Mouse (Mus musculus) intestine, embryonic 16.5 days (tissue): ENCODE results near the gene Defb38. TPM values are rescaled to one million over a fixed set of nuclear protein-coding genes. Genes with fewer than 3 reads are reported as not detected.

Experiments used
- ATAC-seq: fragments of 200-750 bp; cut with Nextera tagmentation; 2 replicates; pipeline ENCODE4 v1.8.0; 2017; ENCODE audit warnings: moderate TSS enrichment, moderate library complexity
- H3K27ac ChIP-seq: fragments of 300-500 bp; sonication (generic); 2 replicates; pipeline ENCODE4 v1.5.1; 2014; ENCODE audit warnings: mild to moderate bottlenecking, low read length
- H3K27me3 ChIP-seq: fragments of 300-500 bp; sonication (generic); replicated peaks from 2 replicates; pipeline ENCODE4 v1.6.1; 2014; ENCODE audit warnings: low read length, control low read depth, mixed read lengths; ENCODE audit not compliant: control insufficient read depth, insufficient read depth
- H3K36me3 ChIP-seq: fragments of 300-500 bp; sonication (generic); 2 replicates; pipeline ENCODE4 v1.6.1; 2014; ENCODE audit warnings: low read length, control low read depth; ENCODE audit not compliant: control insufficient read depth, insufficient read depth
- H3K4me1 ChIP-seq: fragments of 300-500 bp; sonication (generic); 2 replicates; pipeline ENCODE4 v1.6.1; 2014; ENCODE audit warnings: low read length, control low read depth, mixed read lengths; ENCODE audit not compliant: control insufficient read depth, insufficient read depth
- H3K4me2 ChIP-seq: fragments of 300-500 bp; sonication (generic); 2 replicates; pipeline ENCODE4 v1.6.1; 2014; ENCODE audit warnings: low read depth, low read length, control low read depth
- H3K4me3 ChIP-seq: fragments of 300-500 bp; sonication (generic); 2 replicates; pipeline ENCODE4 v1.5.1; 2014; ENCODE audit warnings: mild to moderate bottlenecking, low read length
- H3K9ac ChIP-seq: fragments of 300-500 bp; sonication (generic); 2 replicates; pipeline ENCODE4 v1.6.1; 2014; ENCODE audit warnings: low read depth, low read length
- H3K9me3 ChIP-seq: fragments of 300-500 bp; sonication (generic); 2 replicates; pipeline ENCODE4 v1.6.1; 2016; ENCODE audit warnings: low read length, control low read depth; ENCODE audit not compliant: control insufficient read depth
- WGBS: fragments of 180-500 bp; shearing (Covaris S2); extraction: QIAGEN DNeasy Blood & Tissue Kit; methylation state at CpG from one replicate; pipeline ENCODE4 v1.1.7; 2014; 5-methylcytosine and 5-hydroxymethylcytosine counted together
- polyA plus RNA-seq: library from polyadenylated mRNA; unstranded; fragments of >200 nt; fragmentation: Nextera tagmentation; extraction: Ambion mirVana; gene quantifications from 2 replicates; pipeline ENCODE4 v1.2.1, GENCODE M21; 2015

Gene Defb38
- not detected in 2 replicates for polyA plus RNA-seq

DNA sequence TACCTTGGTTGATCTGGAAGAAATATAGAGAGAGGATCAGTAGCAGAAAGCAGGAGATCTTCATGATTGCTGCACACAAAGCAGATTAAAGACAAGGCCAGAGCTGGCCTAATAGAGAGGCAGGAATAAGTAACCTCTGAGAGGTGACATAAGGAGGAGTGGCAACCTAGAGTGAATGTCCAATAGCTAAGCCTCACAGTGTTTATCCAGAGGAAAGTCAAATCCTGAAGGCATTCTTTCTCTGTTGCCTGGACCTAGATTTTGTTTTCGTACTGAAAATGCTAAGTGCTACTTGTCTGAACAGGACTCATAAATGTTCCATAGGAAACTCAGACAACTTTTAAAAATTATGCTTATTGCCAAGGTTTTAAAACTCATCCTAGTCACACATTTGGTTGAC, at the start of gene Defb38:
TSS of gene Defb38 (minus strand) at position 101 of the 400 bp plus-strand sequence.
- Histone ChIP-seq H3K9ac (no peak within 1 kb of the TSS), H3K9me3 (no peaks in the 10 kb centered on the region), H3K27ac (no peak within 1 kb of the TSS), H3K27me3 (no peaks in the 10 kb centered on the region), H3K4me2 (no peak within 1 kb of the TSS), H3K4me1 (no peaks in the 10 kb centered on the region), H3K36me3 (no peaks in the 10 kb centered on the region), H3K4me3 (no peak within 1 kb of the TSS)
- WGBS = 90% methylated on average over 1 of the region's 1 CpGs
- no peak for ATAC-seq

DNA sequence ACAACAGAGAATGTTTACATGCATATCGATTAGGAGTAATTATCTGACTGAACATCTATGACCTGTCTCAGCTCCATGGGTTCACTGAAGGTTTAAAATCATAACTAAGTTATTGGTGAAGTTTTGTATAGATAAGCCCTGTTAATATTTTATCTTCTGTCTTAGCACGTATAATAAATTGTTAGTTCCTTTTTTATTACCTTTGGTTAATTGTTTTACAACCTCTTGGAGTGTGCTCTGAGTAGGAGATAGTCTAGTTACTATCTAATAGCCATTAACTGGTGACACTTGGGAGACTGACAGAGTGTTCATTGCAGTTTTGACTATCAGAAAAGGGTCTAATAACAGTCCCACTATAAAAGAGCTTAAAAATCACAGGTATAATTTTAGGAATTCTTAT, 39.6 kb upstream of the Defb38 start:
- Histone ChIP-seq H3K4me1 (no peaks in the 10 kb centered on the region), H3K9me3 (peaks cover 13% of the 10 kb centered on the region), H3K27me3 (no peaks in the 10 kb centered on the region), H3K9ac (no peak overlapping the region), H3K27ac (no peak overlapping the region), H3K4me3 (no peak overlapping the region), H3K4me2 (no peak overlapping the region), H3K36me3 (no peaks in the 10 kb centered on the region)
- ATAC-seq = peak; percentile 74
- WGBS = 55% methylated on average over 2 of the region's 2 CpGs

DNA sequence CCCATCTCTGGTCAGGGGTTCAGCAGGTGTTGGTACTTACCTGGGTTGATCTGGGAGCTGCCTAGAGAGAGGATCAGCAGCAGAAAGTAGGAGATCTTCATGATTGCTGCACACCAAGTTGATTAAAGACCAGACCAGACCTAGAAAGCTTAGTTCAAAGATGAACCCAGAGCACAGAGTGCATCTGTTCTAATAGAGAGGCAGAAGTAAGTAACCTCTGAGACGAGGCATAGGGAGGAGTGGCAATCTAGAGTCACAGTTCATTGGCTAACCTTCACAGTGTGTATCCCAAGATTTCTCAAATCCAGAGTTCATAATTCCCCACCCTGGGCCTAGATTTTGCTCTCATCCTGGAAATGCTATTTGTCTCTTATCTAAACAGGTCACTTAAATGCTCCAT, 38.3 kb upstream of the Defb38 start, which contains the start of gene Defb39:
TSS of gene Defb39 (minus strand) at position 101 of the 400 bp plus-strand sequence.
- no peak within 1 kb of the TSS for H3K4me3 ChIP-seq
- no peak within 1 kb of the TSS for H3K27ac ChIP-seq
- peaks cover 13% of the 10 kb centered on the region for H3K9me3 ChIP-seq
- no peaks in the 10 kb centered on the region for H3K27me3 ChIP-seq
- no peak for ATAC-seq
- no peak within 1 kb of the TSS for H3K9ac ChIP-seq
- 79% methylated on average over 1 of the region's 1 CpGs for WGBS
- no peaks in the 10 kb centered on the region for H3K36me3 ChIP-seq
- no peaks in the 10 kb centered on the region for H3K4me1 ChIP-seq
- no peak within 1 kb of the TSS for H3K4me2 ChIP-seq

DNA sequence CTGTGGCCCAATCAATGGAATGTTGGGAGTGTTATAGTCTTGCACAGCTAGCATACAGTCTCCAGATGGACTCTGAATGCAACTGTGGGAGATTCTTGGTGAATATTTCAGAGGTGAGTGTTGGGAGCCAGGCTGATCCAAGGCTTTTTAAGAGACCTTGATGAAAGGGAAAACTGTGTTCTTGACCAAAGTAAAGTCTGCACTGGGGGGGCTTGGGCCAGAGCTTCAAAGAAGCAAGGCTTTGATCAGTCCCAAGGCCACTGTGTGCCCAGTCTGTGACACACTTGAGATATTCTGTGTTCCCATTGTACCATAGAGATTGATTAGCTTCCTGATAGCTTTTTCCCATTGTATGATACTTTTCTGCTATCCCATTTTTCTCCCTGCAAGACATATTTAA, 36.5 kb upstream of the Defb38 start:
- Histone ChIP-seq H3K4me1 (no peaks in the 10 kb centered on the region), H3K4me2 (no peak overlapping the region), H3K27me3 (no peaks in the 10 kb centered on the region), H3K36me3 (no peaks in the 10 kb centered on the region), H3K27ac (no peak overlapping the region), H3K4me3 (no peak overlapping the region), H3K9me3 (peaks cover 13% of the 10 kb centered on the region), H3K9ac (no peak overlapping the region)
- ATAC-seq = no peak

DNA sequence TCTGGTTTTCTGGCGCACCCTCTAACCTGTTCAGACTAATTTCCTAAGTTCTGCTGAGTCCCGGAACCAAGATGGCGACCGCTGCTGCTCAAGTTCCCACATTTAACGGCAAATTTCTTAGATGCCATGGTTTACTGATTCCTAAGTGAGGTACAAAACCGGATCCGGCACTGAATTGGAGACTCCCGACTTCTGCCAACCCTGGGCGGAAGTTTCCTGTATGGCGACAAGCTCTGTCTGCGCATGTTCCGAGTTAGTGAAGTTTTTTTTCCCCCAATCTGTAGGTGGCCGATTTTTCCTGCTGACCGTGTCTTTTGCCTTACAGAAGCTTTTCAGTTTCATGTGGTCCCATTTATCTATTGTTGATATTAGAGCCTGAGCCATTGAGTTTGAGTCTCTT, 18.9 kb upstream of the Defb38 start:
- Histone ChIP-seq H3K4me1 (no peaks in the 10 kb centered on the region), H3K4me3 (no peak overlapping the region), H3K27ac (no peak overlapping the region), H3K9me3 (no peaks in the 10 kb centered on the region), H3K27me3 (no peaks in the 10 kb centered on the region), H3K36me3 (no peaks in the 10 kb centered on the region), H3K9ac (no peak overlapping the region), H3K4me2 (no peak overlapping the region)
- WGBS = 93% methylated on average over 14 of the region's 14 CpGs
- ATAC-seq = no peak

Other genes with a start within 250 kb of the Defb38 start
- gene Defb40, start 48.3 kb downstream of the Defb38 start, polyA plus RNA-seq = 0.42 TPM in 1 of 2 replicates, not detected in the other
- 2.1 and 3.9 TPM in 2 replicates for gene Defb37, start 35.5 kb downstream of the Defb38 start, polyA plus RNA-seq
- not detected in 2 replicates for gene Defb39, start 38.2 kb upstream of the Defb38 start, polyA plus RNA-seq
- not detected in 2 replicates for gene Defb12, start 88.3 kb upstream of the Defb38 start, polyA plus RNA-seq
- not detected in 2 replicates for gene Defb34, start 97.2 kb upstream of the Defb38 start, polyA plus RNA-seq
- not detected in 2 replicates for gene Gm45826, start 114.2 kb upstream of the Defb38 start, polyA plus RNA-seq
- not detected in 2 replicates for gene Defb14, start 167.8 kb upstream of the Defb38 start, polyA plus RNA-seq
- not detected in 2 replicates for gene Defb4, start 172.1 kb upstream of the Defb38 start, polyA plus RNA-seq
- gene Defb6, start 198.9 kb upstream of the Defb38 start, polyA plus RNA-seq = not detected in 2 replicates
- gene Defb46, start 213.3 kb upstream of the Defb38 start, polyA plus RNA-seq = not detected in 2 replicates
- gene Defb5, start 221.0 kb upstream of the Defb38 start, polyA plus RNA-seq = not detected in 2 replicates